Mouse (Mus musculus): Measurements from ENCODE around the gene Tns3. TPM values are rescaled to one million over a fixed set of nuclear protein-coding genes. Genes with fewer than 3 reads are reported as not detected.

The Tns3 gene
- polyA plus RNA-seq, 1 experiment: 22.3 TPM

- no peak for DNase-seq (ENCODE audit: low spot score)
These were observed 12.8 kb downstream of the Tns3 start for GRCm38 (mm10) chr11:8651448-8652035.

DNA sequence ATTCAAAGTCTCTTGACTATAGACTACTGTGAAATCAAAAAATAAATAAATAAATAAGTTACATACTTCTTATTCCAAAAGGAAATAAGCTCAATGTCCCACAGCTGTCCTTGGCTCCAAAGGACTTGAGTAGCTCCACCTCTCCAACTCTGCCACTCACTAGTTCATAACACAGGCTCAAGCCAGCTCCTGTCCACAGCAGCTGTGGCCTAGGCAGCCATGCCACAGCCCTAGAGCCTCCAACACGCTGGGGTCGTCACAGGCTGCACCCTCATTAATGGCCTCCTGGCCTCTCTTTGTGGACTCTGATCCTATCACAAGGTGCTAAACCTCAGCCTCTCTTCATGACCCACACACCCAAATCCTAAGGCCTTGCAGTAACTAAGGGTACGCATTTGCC, 18.7 kb downstream of the Tns3 start:
- DNase-seq (ENCODE audit: low spot score): no peak

DNA sequence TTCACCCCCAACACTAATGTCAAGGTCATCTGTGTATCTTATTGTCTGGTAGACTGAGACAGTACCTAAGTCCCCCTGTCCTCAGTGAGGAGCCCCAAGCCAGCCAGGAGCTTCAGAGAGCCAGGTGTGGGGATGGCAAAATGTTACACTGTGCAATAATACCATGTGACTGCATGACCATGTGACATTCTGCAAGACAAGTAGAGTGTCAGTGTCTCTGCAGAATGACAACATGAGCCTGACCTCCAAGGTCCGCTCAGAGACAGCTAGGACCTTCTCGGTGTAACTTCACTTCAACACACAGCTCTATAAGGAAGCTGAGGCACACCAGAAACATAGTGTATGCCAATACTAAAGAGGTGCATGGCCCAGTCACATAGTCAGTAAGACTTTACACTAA, 20.1 kb downstream of the Tns3 start:
- DNase-seq (ENCODE audit: low spot score): no peak

- DNase-seq (ENCODE audit: low spot score): no peak
These were observed 22.6 kb downstream of the Tns3 start for GRCm38 (mm10) chr11:8641634-8642277.

DNA sequence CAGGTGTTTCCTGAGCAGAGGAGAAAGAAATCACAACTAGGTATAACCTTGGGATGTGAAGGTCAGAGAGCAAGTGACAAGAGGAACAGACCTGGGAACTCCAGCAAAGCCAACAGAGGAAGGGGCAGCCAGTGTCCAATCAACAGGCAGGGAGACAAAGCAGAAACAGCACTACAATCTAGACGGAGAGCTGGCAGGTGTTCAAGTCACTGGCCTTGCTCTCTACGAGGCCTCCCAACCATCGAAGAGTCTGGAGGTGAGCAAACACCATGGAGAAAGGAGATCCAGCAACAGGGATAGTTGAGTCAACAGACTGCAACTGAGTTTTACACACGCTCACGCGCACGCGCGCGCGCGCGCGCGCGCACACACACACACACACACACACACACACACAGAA, 24.6 kb downstream of the Tns3 start:
- DNase-seq (ENCODE audit: low spot score): no peak

DNA sequence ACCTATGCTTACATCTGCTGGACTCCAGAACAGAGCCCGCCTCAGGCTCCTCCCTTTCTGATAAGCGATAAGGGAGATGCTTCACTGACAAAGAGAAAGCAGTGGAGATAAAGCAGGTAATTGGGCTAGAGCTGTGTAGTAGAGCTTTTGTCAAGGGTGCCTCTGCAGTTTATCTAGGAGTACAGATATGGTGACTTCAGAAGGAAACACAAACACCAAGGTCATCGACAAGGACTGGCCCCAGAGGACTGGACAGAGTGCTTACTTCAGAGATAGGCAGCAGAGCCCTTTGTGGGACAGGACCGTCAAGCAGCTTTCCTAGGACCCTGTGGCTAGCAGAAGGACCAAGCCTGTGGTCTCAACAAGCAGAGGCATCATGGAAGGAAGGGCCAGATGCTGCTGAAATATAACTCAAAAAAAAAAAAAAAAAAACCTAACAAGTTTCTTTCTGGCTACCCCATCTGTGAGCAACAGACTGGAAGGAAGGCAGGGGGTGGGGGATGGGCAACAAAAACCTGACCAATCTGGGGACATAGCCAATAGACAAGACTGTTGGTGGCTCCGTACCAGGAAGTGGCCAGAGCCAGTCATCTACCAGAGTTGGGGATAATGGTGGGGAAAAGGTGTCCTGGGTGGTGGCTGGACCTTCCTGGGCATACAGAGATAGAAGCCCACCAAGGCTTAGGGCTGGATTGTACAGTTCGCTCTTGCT, 25.2 kb downstream of the Tns3 start:
- DNase-seq (ENCODE audit: low spot score): no peak

DNA sequence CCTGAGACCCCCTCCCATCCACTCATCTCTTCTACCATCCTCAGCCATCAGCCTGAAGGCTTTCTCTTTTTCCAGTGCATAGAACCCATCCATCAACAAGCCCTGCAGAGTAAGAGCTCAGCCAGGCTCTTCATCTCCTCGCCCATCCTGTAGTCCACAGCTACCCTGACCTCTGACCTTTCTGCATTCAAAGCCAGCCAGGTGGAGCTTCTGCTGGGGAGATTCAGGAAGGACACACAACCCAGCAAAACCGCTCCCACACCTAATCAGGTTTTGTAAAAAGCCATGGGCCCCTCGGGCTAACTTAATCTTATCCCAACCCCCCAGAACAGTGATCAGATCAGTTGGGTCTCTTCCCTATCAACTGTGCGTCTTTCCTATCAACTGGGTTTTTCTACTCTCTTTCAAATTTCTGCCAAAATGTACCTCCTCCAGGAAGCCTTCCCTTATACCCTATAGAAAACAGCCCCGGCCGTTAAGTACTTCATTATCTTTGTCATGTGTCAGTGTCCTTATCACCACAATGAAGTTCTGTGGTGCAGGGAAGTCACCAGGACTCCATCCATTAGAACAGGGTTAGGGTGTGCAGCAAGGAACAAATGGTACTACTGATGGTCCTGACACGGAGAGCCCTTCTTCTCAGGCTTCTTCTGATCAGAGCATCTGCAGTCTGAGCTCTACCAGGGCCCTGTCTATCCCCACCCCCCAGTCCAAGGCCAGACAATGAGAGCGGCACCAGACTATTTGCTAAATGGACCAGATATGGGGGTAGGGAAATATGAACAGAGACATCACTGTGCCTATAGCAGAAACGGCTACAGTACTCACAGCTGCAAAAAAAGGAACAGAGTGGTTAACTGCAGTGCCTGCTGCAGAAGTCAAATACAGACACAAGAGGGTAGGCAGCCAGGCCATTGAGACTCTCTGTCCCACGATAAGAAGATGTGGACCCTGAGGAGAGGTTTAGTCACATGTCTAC, 26.6 kb downstream of the Tns3 start:
- no peak for DNase-seq (ENCODE audit: low spot score)

DNA sequence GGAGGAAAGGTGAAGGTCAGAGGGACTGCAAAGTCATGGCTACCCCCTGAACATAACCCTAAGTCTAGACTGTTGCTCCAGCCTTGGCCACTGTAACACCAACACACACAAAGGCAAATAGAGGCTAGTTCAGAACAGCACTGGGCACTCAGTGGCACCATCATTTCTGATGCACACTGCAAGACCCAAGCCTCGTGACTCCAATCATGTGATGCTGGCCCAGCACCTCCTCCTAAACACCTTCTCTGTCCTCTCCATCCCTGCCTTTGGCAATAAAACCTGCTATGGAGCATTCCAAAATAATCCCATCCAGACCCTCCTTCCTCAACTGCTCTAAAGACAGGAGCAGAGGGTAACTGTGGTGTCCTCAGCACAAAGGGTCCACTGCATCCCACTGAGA, 27.7 kb downstream of the Tns3 start:
- DNase-seq (ENCODE audit: low spot score): no peak

- no peak for DNase-seq (ENCODE audit: low spot score)
These were observed 28.6 kb downstream of the Tns3 start for GRCm38 (mm10) chr11:8635778-8636177.

- DNase-seq (ENCODE audit: low spot score): no peak
These were observed 29.5 kb downstream of the Tns3 start for GRCm38 (mm10) chr11:8634728-8635410.

DNA sequence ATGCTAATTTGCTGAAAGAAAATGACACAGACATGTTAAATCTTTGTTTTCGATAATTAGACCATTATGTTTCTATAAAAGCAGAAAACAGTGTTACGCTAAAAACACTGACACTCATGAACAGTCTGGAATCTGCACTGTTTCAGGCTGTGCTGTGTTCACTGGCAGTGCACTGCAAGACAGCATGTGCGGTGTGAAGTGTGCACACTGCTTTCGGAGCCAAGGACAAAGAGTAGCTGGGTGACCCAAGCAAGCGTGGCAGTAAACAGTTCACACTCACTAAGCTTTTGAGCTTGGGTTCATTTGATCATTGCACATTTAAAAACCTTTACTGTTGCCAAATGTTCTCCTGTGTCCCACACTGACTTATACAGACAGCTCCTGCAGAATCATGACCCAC, 32.2 kb downstream of the Tns3 start:
- no peak for DNase-seq (ENCODE audit: low spot score)

DNA sequence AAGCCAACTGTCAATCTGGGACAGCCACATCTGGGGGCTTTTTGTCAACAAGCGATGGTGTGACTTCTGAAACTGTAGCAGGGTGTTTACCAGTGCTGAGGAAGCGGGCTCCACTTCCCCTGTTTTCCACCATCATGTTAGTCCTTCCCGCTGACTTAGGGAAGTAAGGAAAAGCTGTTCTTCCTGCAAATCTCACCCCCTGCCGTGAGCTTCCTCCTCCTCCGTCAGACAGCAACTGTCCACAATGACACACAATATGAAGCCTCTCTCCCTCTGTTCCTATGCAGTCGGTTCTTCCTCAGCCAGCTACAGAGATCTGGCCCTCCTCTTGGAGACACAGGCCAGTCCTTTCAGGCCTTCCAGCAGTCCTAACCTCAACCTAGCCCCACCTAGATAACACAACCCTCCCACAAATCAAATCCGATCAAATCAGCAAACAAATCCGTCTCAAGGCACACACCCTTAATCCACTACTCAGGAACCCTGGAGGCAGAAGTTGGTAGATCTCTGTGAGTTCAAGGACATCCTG, 34.4 kb downstream of the Tns3 start:
- DNase-seq (ENCODE audit: low spot score): no peak

DNA sequence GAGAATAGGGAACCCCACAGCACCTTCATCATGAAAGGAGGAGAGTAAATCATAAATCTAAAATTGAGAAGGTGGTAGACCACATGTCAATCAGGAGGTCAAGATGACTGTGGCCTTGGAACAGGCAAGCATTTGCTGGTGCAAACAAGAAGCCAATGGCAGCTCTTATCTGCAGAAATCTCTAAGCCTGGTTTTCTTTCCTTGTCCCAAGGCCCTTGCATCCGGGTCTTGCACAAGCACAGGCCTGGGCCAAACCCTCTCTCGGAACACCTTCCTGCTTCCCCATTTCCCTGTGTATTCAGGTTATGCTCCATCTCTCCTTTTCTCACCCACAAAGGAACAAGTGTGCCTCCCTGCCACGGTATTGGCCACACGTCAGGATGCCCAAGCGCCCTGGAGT, 35.0 kb downstream of the Tns3 start:
- DNase-seq (ENCODE audit: low spot score): no peak

DNA sequence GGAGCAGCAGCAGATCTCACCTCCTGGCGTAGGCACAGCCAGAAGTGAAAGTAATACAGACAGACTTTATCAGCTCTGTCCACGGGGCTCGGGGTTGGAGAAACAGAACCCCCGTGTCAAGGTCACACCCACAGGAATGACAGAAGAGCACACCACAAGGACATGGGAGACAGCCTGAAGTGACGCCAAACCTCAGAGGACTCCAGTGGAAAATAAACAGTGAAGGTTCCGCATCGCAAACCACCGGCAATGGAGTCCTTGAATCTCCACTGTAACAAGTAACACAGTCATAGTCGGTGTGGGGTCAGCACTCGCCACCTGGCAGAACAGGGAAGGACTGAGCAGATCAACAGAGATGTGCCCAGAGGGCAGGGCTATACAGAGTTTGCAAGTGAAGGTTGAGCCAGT, 35.5 kb downstream of the Tns3 start:
- DNase-seq (ENCODE audit: low spot score): no peak

- DNase-seq (ENCODE audit: low spot score): no peak
These were observed 37.2 kb downstream of the Tns3 start for GRCm38 (mm10) chr11:8627156-8627555.

DNA sequence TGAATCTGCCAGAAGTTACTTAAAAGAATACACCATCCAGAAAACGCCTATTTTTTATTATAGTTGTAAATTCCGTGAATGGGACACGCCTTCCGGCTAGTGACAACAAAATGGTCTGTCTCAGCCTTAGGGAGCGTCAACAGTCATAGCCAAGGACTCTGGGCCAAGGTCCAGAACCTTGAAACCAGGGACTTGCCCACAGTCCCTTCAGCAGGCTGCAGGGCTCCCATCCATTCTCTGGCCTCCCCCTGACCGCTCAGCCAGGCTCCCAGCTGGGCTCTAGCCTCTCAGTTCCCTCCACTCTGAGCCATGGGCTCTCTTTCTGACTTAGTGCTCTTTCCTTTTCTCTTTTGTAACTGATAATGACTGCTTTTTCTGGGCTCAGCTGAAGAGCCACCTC, 37.6 kb downstream of the Tns3 start:
- no peak for DNase-seq (ENCODE audit: low spot score)

DNA sequence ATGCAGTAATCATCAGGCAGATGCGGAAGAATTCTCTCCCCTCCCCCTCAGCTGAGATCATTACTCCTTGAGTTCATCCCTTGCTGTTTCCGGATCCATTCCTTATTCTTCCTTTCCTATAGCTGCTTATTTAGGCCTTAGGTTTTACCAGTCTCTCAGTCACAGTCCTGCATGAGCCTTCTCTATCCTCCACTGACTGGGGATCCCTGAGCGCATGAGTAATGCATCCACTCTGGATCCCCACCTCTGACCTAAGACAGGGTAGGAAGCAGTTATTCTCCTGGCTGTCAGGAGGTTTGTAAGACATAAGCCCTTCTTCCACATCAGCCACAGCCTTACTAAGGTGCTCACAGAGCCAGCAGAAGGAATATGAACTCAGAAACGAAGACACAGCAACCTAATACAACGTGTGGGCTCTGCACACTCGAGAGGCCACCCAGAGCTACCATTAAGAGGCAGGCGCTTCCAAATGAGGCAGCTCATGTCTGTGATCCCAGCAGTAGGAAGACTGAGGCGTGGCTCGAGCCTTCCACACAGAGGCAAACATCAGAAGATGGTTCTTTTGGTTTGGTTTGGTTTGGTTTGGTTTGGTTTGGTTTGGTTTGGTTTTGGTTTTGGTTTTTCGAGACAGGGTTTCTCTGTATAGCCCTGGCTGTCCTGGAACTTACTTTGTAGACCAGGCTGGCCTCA, 38.3 kb downstream of the Tns3 start:
- no peak for DNase-seq (ENCODE audit: low spot score)

DNA sequence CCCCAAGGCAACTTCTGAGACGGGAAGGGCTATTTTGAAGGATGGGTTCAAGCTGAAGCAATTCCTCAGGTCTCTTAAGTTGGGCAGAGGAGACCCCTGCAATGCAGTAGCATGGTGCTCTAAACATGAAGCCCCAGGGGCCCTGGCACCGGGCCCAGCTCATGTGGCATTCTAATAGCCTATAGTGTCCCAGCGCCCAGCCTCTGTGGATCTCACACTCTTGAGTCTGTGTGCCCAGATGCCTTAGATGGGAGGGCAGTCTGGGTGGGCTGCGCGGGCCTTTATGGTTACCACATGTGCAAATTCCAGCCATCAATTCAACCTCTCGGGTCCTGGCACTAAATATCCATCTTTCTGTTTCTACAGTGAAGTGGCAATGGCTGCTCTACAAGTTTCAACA, 38.9 kb downstream of the Tns3 start:
- no peak for DNase-seq (ENCODE audit: low spot score)

DNA sequence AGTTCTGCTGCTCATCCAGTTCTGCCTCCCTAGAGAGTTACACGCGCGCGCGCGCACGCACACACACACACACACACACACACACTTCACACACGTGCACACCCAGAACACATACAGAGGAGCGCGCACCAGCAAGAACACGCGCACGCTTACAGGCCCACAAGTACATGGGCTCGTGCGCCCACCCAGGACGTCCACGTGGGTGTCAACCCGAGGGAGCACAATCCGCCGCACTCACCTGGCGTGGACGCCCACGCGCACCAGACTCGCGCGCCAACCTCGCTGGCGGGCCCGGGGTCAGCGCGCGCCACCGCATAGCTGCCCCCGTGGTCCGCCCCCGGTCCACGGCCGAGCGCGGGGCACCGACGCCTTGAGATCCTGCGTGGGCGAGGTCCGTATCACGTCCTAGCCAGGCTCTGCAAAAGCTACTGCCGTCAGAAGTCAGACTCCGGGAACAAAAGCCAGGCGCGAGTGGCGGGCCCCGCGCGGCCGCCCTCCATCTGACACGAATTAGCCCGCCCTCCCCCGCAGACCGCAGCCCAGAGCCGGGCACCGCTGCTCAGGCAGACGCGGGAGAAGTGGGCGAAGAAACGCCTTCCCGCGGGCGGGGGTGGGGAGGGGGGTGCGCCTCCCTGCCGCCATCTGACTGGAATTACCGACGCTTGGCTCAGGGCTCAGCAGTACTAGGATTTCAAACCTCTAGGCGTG, 40.0 kb downstream of the Tns3 start:
- peak; percentile 40 for DNase-seq (ENCODE audit: low spot score)

DNA sequence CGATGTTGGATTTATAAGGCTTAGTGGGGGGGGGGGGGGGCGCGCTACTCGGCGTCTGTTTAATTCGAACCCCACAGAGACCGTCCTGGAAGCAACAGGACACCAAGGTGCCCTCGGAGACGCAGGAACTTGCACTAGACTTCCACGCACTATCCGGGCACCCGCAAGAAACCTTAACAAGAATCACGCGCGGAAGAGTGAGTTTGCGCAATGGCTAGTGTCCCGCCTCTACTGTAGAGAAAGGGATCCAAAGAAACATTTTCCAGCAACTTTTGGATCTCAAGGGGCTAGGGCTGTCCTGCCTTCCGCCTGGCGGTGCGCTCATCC, 40.5 kb downstream of the Tns3 start:
- DNase-seq (ENCODE audit: low spot score): no peak

Data from urinary bladder, adult 2 months (tissue).